Mouse (Mus musculus) monocyte, adult 59 days (primary cell): ENCODE data around the gene Tceal5. TPM values are rescaled to one million over a fixed set of nuclear protein-coding genes. Genes with fewer than 3 reads are reported as not detected.

Source experiments
- total RNA-seq, 2 experiments: library from RNA; stranded (reverse); gene quantifications; one replicate each; pipeline ENCODE4 v1.2.4; 2023

Tceal5 gene
- total RNA-seq: not detected

GRCm38 (mm10) chrX:136203664-136204066 lies at the start of gene Tceal5:
TSS of gene Tceal5 (minus strand) at chrX:136203876.

DNA sequence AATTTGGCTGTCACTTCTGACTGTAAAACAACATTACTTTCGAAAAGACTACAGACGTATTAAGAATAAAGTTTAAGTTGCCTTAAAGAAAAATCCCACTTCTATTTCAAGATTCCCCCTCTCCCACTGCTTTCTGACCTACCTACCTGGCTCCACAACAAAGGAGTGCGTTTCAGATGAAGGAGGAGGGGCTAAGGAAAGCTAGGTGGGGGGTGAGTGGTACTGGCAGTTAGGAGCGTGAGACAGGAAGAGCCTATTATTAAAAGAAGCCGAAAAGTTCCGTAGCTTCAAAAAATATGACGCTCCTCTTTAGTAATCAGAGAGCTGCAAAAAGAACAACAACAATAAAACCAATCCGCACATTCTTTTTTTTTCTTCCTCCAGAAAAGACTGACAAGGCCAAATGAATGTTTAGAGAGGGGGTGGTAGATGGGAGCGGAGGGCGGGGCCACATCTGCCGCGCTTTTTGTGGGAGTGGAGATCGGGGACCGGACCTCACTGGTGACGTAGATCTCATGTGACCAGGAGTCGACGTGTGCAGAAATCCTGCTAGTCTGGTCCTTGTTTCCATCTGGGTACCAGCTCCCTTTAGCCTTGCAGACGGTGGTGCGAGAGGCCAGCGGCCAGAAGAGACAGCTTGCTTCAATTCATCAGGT lies 41.0 kb upstream of the Tceal5 start, which contains the start of gene Tceal9:
Gene Tceal9, plus strand, starts transcription at position 506 of the 656 bp plus-strand sequence.

DNA sequence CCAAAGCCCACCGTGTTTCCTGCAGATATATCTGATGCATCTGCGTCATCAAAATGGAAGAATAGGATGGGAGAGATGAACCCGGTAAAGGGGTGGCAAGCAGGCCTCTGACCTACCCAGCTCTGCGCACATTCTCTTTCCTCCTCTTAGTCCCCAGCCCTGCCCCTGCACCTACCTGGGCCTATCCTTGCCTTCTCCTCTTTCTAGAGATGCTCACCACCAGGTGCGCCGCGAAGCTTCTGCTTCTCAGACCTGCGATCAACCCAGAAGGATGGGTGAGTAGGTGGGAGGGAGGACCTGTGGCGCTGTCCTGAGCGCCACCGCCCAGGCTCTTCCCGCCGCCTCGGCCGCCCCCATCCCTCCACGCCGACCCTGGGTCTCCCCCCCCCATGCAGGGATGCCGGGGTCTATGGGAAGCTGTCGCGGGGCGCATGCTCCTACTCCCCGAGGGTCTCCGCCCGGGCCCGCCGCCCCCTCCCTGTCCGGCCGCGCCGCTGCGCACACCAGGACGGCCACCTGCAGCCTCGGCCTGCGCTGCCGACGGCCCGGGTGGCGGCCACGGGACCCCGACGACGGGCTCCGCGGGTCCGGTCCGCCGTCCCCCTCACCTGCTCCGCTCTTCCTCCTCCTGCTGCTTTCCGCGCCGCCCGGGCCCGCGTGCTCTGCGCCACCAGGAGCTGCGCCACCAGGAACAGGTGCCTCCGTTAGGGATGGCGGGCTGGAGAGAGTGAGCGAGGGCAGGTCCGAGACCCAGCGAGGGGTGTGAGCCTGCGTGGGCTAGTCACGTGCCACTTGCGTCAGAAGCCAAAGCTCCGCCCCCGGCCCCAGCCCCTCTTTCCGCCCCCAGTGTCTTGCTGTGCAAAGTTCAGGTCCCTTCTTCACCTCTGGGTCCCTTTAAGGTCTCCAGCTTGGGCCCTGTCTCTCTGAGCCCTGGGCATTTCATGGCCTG lies 11.3 kb upstream of the Tceal5 start, which contains the start of the genes Tceal7 and Bex1:
Gene Tceal7, plus strand, starts transcription at position 51 of the 949 bp plus-strand sequence.
Gene Bex1, minus strand, starts transcription at position 785 of the 949 bp plus-strand sequence.

GRCm38 (mm10) chrX:136172118-136172551 lies 31.5 kb downstream of the Tceal5 start, which contains the start of gene Tceal8:
TSS of gene Tceal8 (minus strand) at chrX:136172342.

Other genes starting within 250 kb of the Tceal5 start
- gene Arxes2, start 210.1 kb downstream of the Tceal5 start, total RNA-seq: not detected
- gene Arxes1, start 170.5 kb downstream of the Tceal5 start, total RNA-seq: not detected
- gene Bex2, start 135.6 kb downstream of the Tceal5 start, total RNA-seq: not detected
- gene Nxf3, start 118.6 kb downstream of the Tceal5 start, total RNA-seq: not detected
- gene Bex4, start 64.9 kb downstream of the Tceal5 start, total RNA-seq: not detected
- 10 to 100 TPM in 1 of 2 experiments, 1 to 10 TPM in 1; 7.8 to 16.0 TPM for gene Tceal8, start 31.5 kb downstream of the Tceal5 start, total RNA-seq
- not detected for gene Tceal7, start 10.9 kb upstream of the Tceal5 start, total RNA-seq
- under 1 TPM in 1 of 2 experiments, not detected in 1; 0.88 TPM for gene Bex1, start 11.6 kb upstream of the Tceal5 start, total RNA-seq
- 10 to 100 TPM; 23.3 to 24.1 TPM for gene Tceal9, start 41.2 kb upstream of the Tceal5 start, total RNA-seq
- 10 to 100 TPM; 27.5 to 35.5 TPM for gene Bex3, start 66.4 kb upstream of the Tceal5 start, total RNA-seq